Mouse (Mus musculus) mouse trophoblast stem cell (cell line): Measurements from ENCODE around the gene Cdc27.

ENCODE experiments used
- in situ Hi-C, 2 experiments: fragments of 300-500 bp; cut with MseI, MboI; formaldehyde crosslinking; loops; 2 replicates in 1 of 2; 3 replicates in 1 of 2; pipeline ENCODE4 v1.15.1; 2025

Gene Cdc27

GRCm38 (mm10) chr11:104550406-104550974 lies at the start of gene Cdc27, which contains the start of gene Myl4:
TSS of gene Cdc27 (minus strand) at chr11:104550620.
TSS of gene Myl4 (plus strand) at chr11:104550663.
- in situ Hi-C loops = no loop called here

- in situ Hi-C loops = no loop called here
These were observed 49.0 kb upstream of the Cdc27 start for GRCm38 (mm10) chr11:104599265-104599945.

- in situ Hi-C loops = no loop called here
These were observed 45.9 kb upstream of the Cdc27 start for GRCm38 (mm10) chr11:104596365-104596764.

GRCm38 (mm10) chr11:104592066-104592835 lies 41.8 kb upstream of the Cdc27 start:
- in situ Hi-C loops = no loop called here

GRCm38 (mm10) chr11:104590148-104590547 lies 39.7 kb upstream of the Cdc27 start:
- in situ Hi-C loops = no loop called here

- in situ Hi-C loops = no loop called here
These were observed 39.1 kb upstream of the Cdc27 start for GRCm38 (mm10) chr11:104589570-104589969.

- in situ Hi-C loops = no loop called here
These were observed 38.1 kb upstream of the Cdc27 start for GRCm38 (mm10) chr11:104588513-104588912.

GRCm38 (mm10) chr11:104587904-104588303 lies 37.5 kb upstream of the Cdc27 start:
- in situ Hi-C loops = no loop called here

- in situ Hi-C loops = no loop called here
These were observed 35.1 kb upstream of the Cdc27 start for GRCm38 (mm10) chr11:104585495-104585894.

- in situ Hi-C loops = no loop called here
These were observed 32.4 kb upstream of the Cdc27 start for GRCm38 (mm10) chr11:104582630-104583364.

- in situ Hi-C loops = no loop called here
These were observed 31.8 kb upstream of the Cdc27 start for GRCm38 (mm10) chr11:104582308-104582606.

- in situ Hi-C loops = no loop called here
These were observed 31.3 kb upstream of the Cdc27 start for GRCm38 (mm10) chr11:104581446-104582307.

GRCm38 (mm10) chr11:104580606-104581005 lies 30.2 kb upstream of the Cdc27 start:
- in situ Hi-C loops = no loop called here

- in situ Hi-C loops = no loop called here
These were observed 29.7 kb upstream of the Cdc27 start for GRCm38 (mm10) chr11:104580091-104580490.

- in situ Hi-C loops = no loop called here
These were observed 29.2 kb upstream of the Cdc27 start for GRCm38 (mm10) chr11:104579575-104579974.

GRCm38 (mm10) chr11:104579084-104579483 lies 28.7 kb upstream of the Cdc27 start:
- in situ Hi-C loops = no loop called here

GRCm38 (mm10) chr11:104578074-104578473 lies 27.7 kb upstream of the Cdc27 start:
- in situ Hi-C loops = no loop called here

GRCm38 (mm10) chr11:104576772-104577612 lies 26.6 kb upstream of the Cdc27 start:
- in situ Hi-C loops = no loop called here

GRCm38 (mm10) chr11:104572566-104572965 lies 22.1 kb upstream of the Cdc27 start:
- in situ Hi-C loops = no loop called here

- in situ Hi-C loops = no loop called here
These were observed 21.7 kb upstream of the Cdc27 start for GRCm38 (mm10) chr11:104572091-104572490.
